23 mouse cellular contexts compared by ENCODE assay signal in the genomic region with DNA sequence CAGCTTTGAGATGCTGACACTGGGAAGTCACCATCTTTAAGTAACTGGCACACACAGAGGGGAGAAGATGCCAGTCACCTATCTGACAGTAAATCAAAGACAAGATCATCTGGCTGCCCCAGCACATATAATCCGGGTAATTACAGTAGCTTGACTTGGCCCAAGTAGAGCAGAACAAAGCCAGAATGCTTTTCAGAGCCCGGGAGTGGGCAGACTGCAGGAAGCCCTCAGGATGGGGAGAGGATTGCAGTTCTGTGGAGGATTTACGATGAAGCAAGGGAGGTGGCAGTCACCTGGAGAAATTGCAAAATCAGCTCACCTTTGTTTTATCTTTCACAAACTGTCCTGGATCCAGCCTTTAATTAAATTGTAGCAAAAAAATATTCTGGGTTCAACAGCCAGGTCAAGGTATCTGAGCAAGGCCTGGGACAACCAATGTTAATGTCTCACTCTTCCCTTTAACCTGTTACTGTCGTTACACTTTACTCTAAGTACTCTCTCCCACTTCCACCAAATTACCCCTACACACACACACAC.
"Had no signal": no experiment of that assay in that cellular context is flagged by ENCODE, and none has a peak within 500 bp of the region (broad histone marks: within the 10 kb centered on the region; RNA-seq: fewer than 3 reads in every experiment).

No protein-coding gene starts in this region.

- H3K9ac ChIP-seq: heart, embryonic 13.5 days; heart, embryonic 15.5 days; hindbrain, embryonic 13.5 days; hindbrain, embryonic 15.5 days; limb, embryonic 13.5 days; limb, embryonic 15.5 days; liver, embryonic 12.5 days; liver, embryonic 14.5 days had no signal

- H3K27me3 ChIP-seq: heart, embryonic 13.5 days; heart, embryonic 15.5 days; hindbrain, embryonic 13.5 days; hindbrain, embryonic 15.5 days; limb, embryonic 13.5 days; limb, embryonic 15.5 days; liver, embryonic 12.5 days had no signal

- H3K4me3 ChIP-seq: heart, adult 2 months; heart, embryonic 13.5 days; heart, embryonic 15.5 days; hindbrain, embryonic 13.5 days; hindbrain, embryonic 15.5 days; limb, embryonic 13.5 days; limb, embryonic 15.5 days; liver, embryonic 12.5 days had no signal

- H3K9me3 ChIP-seq: heart, embryonic 13.5 days; heart, embryonic 15.5 days; hindbrain, embryonic 13.5 days; hindbrain, embryonic 15.5 days; limb, embryonic 13.5 days; limb, embryonic 15.5 days; liver, embryonic 12.5 days had no signal

- H3K4me2 ChIP-seq: heart, embryonic 11.5 days; heart, embryonic 13.5 days; heart, embryonic 15.5 days; hindbrain, embryonic 13.5 days; hindbrain, embryonic 15.5 days; limb, embryonic 13.5 days; limb, embryonic 15.5 days; liver, embryonic 12.5 days had no signal

- DNase-seq: gastrocnemius, postnatal 14 days; gastrocnemius, postnatal 36 days; heart, adult 11 months; heart, adult 2 months; heart, postnatal 14 days; heart, postnatal 36 days; kidney, adult 11 months; kidney, postnatal 10 days; kidney, postnatal 25 days; layer of hippocampus, adult 9-11 months; layer of hippocampus, postnatal 36 days; left cerebral cortex, postnatal 4 days had no signal

- H3K27ac ChIP-seq: heart, adult 2 months; heart, embryonic 13.5 days; heart, embryonic 15.5 days; hindbrain, embryonic 13.5 days; hindbrain, embryonic 15.5 days; hindbrain, postnatal 0 days; limb, embryonic 13.5 days; limb, embryonic 15.5 days; liver, embryonic 12.5 days; liver, embryonic 14.5 days had no signal

- H3K36me3 ChIP-seq: heart, embryonic 13.5 days; heart, embryonic 15.5 days; hindbrain, embryonic 13.5 days; hindbrain, embryonic 15.5 days; limb, embryonic 13.5 days; limb, embryonic 15.5 days; liver, embryonic 12.5 days had no signal

- ATAC-seq: hindbrain, postnatal 0 days; intestine, embryonic 16.5 days; liver, embryonic 12.5 days had no signal

- H3K4me1 ChIP-seq: heart, embryonic 15.5 days; hindbrain, embryonic 13.5 days; hindbrain, embryonic 15.5 days; limb, embryonic 15.5 days; liver, embryonic 12.5 days had no signal
